Mouse (Mus musculus) kidney, embryonic 14.5 days (tissue): Measurements from ENCODE around the gene Ttc28. TPM values are rescaled to one million over a fixed set of nuclear protein-coding genes. Genes with fewer than 3 reads are reported as not detected.

Experiments
- ATAC-seq: fragments of 200-750 bp; cut with Nextera tagmentation; 2 replicates; pipeline ENCODE4 v1.8.0; 2017; ENCODE audit warnings: moderate number of reproducible peaks, mild to moderate bottlenecking, moderate TSS enrichment, moderate library complexity; ENCODE audit not compliant: low FRiP score, low TSS enrichment
- H3K27ac ChIP-seq: fragments of 300-500 bp; sonication (generic); 2 replicates; pipeline ENCODE4 v1.5.1; 2014; ENCODE audit warnings: low read depth, mild to moderate bottlenecking, low read length, moderate library complexity, mixed read lengths
- H3K27me3 ChIP-seq: fragments of 300-500 bp; sonication (generic); 2 replicates; pipeline ENCODE4 v1.6.1; 2014; ENCODE audit warnings: mild to moderate bottlenecking, low read length; ENCODE audit not compliant: control insufficient read depth, insufficient read depth
- H3K36me3 ChIP-seq: fragments of 300-500 bp; sonication (generic); 2 replicates; pipeline ENCODE4 v1.6.1; 2014; ENCODE audit warnings: low read length, mixed read lengths; ENCODE audit not compliant: control insufficient read depth, insufficient read depth
- H3K4me1 ChIP-seq: fragments of 300-500 bp; sonication (generic); 2 replicates; pipeline ENCODE4 v1.6.1; 2014; ENCODE audit warnings: low read length, mixed read lengths; ENCODE audit not compliant: control insufficient read depth, insufficient read depth
- H3K4me2 ChIP-seq: fragments of 300-500 bp; sonication (generic); replicated peaks from 2 replicates; pipeline ENCODE4 v1.6.1; 2014; ENCODE audit warnings: low read depth, mild to moderate bottlenecking, low read length
- H3K4me3 ChIP-seq: fragments of 300-500 bp; sonication (generic); 2 replicates; pipeline ENCODE4 v1.5.1; 2014; ENCODE audit warnings: mild to moderate bottlenecking, low read length
- H3K9ac ChIP-seq: fragments of 300-500 bp; sonication (generic); 2 replicates; pipeline ENCODE4 v1.6.1; 2014; ENCODE audit warnings: low read depth, mild to moderate bottlenecking, low read length, moderate library complexity
- H3K9me3 ChIP-seq: fragments of 300-500 bp; sonication (generic); 2 replicates; pipeline ENCODE4 v1.6.1; 2016; ENCODE audit warnings: low read length; ENCODE audit not compliant: control insufficient read depth
- WGBS: fragments of 180-500 bp; shearing (Covaris S2); extraction: QIAGEN DNeasy Blood & Tissue Kit; methylation state at CpG from one replicate; pipeline ENCODE4 v1.1.7; 2014; 5-methylcytosine and 5-hydroxymethylcytosine counted together
- polyA plus RNA-seq: library from polyadenylated mRNA; unstranded; fragments of >200 nt; fragmentation: Nextera tagmentation; extraction: Ambion mirVana; gene quantifications from 2 replicates; pipeline ENCODE4 v1.2.1, GENCODE M21; 2014

The Ttc28 gene
- polyA plus RNA-seq, 1 experiment from 2014 or later = 24.7 TPM

DNA sequence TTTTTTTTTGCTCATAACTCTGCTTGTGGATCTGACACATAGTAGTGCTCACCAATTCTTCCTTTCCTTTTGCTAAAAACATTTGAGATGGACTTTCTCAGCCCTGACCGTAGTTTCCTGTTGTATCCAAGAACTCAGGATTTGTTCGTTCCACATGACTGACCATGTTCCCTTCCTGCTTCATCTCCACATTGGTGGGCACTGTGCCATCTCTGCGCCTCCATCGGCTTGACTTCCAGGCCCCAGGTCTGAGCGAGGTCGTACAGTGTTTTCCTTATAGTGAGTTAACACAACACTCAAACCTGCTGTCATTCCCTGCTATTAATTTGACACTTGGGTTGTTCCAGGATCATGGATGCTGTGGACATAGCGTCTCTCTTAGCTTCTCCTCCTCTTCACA, 225.2 kb downstream of the Ttc28 start:
- Histone ChIP-seq H3K9ac (no peak overlapping the region), H3K36me3 (peaks cover 5% of the 10 kb centered on the region; the same call in 1 of the 2 replicates), H3K4me1 (peaks cover 24% of the 10 kb centered on the region), H3K4me3 (no peak overlapping the region), H3K4me2 (no peak overlapping the region), H3K27ac (no peak overlapping the region), H3K27me3 (no peaks in the 10 kb centered on the region), H3K9me3 (no peaks in the 10 kb centered on the region)
- ATAC-seq = no peak
- 53% methylated on average over 7 of the region's 7 CpGs for WGBS

DNA sequence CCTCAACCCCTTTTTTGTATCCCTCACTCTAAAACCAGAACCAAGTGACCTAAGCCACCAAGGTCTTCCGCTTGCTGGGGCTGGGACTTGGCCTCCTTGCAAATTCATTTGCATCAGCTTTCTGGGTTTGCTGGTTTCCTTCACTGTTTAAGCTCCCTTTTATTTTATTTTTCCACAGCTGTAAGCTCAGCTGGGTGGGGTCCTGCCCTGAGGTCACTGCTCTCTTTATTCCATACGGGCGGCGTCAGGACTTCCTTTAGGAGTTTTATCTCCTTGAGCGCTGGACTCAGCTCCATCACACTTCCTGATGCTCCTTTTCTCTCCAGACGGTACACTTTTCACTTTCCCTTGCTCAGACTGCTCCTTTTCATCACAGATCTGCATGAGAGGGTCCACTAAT, 231.8 kb downstream of the Ttc28 start:
- Histone ChIP-seq H3K27me3 (no peaks in the 10 kb centered on the region), H3K4me2 (no peak overlapping the region), H3K9me3 (no peaks in the 10 kb centered on the region), H3K27ac (no peak overlapping the region), H3K36me3 (no peaks in the 10 kb centered on the region; the same call in 1 of the 2 replicates), H3K9ac (no peak overlapping the region), H3K4me1 (peaks cover 35% of the 10 kb centered on the region), H3K4me3 (no peak overlapping the region)
- 42% methylated on average over 6 of the region's 6 CpGs for WGBS
- ATAC-seq = no peak

DNA sequence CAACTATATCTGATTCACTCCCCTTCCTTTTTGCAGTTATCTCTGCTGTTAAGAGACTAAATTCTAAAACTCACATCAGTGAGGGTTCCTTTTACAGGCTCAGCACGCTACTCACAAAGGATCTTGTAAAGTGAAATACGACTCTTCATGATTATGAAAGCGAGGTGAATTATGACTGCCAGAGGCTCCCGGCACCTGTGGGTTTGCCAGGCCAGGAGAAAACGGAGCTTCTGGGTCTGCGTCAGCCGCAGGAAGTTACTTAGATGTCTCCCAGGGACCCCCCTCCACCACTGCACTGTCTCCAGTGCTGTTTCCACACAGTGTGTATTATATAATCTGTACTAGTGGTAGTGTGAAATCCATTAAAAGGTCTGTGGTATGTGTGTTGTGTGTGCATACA, 233.6 kb downstream of the Ttc28 start:
- Histone ChIP-seq H3K27ac (no peak overlapping the region), H3K4me2 (no peak overlapping the region)

DNA sequence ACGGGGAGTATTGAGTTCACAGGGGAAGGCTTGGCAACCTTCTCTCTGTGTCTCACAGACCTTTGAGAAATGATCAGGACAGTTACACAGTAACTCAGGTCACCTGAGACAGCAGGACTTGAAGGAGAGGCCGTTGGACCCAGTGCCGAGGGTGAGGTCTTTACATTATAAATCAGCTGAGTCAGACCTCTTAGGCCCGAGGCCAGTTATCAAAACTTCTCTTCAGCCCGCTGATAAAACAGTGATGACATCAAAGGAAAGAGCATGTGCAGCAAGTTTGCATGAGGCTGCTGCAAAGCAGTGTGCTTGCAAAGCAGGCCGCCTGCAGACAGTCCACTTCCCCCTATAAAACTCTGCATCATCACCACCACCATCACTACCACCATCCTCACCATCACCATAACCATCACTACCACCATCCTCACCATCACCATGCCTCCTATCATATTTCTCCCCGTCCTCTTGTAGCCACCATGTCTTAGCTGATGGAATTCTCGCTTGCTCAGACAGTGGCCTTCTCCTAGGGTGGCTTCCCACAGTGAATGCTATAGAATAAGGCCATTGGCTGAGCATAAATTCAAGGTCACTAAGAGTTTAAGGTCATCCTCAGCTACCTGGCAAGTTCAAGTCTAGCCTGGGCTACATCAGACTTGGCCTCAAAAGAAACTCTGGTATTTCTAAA, 234.2 kb downstream of the Ttc28 start:
- H3K4me3 ChIP-seq = no peak overlapping the region
- no peak overlapping the region for H3K4me2 ChIP-seq
- no peak overlapping the region for H3K9ac ChIP-seq
- H3K27me3 ChIP-seq = no peaks in the 10 kb centered on the region
- H3K27ac ChIP-seq = no peak overlapping the region
- peaks cover 43% of the 10 kb centered on the region for H3K4me1 ChIP-seq
- no peak for ATAC-seq
- 37% methylated on average over 8 of the region's 8 CpGs for WGBS
- H3K9me3 ChIP-seq = no peaks in the 10 kb centered on the region
- no peaks in the 10 kb centered on the region; the same call in 1 of the 2 replicates for H3K36me3 ChIP-seq

More for the DNA sequence above, 233.6 kb downstream of the Ttc28 start:
- no peak overlapping the region for H3K4me3 ChIP-seq
- H3K9me3 ChIP-seq = no peaks in the 10 kb centered on the region
- H3K27me3 ChIP-seq = no peaks in the 10 kb centered on the region
- H3K4me1 ChIP-seq = peaks cover 43% of the 10 kb centered on the region
- no peaks in the 10 kb centered on the region; the same call in 1 of the 2 replicates for H3K36me3 ChIP-seq
- no peak overlapping the region for H3K9ac ChIP-seq
- no peak for ATAC-seq
- 26% methylated on average over 7 of the region's 7 CpGs for WGBS

DNA sequence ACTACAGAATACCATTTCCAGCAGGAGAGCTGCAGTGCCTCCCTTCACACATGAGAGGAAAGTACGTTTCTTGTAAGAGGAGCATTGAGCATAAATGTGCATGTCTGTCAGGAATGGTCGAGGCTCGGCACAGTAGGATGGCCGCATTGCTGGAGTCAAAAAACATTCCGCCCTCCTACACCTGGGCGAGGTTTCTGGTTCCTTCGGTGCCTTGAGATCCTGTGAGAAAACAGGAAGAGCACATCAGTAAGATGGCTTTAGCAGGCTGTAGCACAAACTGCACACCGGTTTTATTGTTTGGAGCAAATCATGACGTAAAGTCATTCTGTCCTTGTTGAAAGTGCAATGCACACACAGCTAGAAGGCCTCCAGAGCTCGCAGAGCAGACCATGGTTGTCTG, 235.0 kb downstream of the Ttc28 start:
- no peak overlapping the region for H3K4me3 ChIP-seq
- H3K27ac ChIP-seq = peak overlapping the region; percentile 30; the same call in 1 of the 2 replicates
- no peaks in the 10 kb centered on the region; the same call in 1 of the 2 replicates for H3K36me3 ChIP-seq
- no peak overlapping the region for H3K9ac ChIP-seq
- 49% methylated on average over 10 of the region's 10 CpGs for WGBS
- ATAC-seq = no peak
- no peaks in the 10 kb centered on the region for H3K27me3 ChIP-seq
- no peaks in the 10 kb centered on the region for H3K9me3 ChIP-seq
- H3K4me2 ChIP-seq = no peak overlapping the region
- H3K4me1 ChIP-seq = peaks cover 43% of the 10 kb centered on the region

DNA sequence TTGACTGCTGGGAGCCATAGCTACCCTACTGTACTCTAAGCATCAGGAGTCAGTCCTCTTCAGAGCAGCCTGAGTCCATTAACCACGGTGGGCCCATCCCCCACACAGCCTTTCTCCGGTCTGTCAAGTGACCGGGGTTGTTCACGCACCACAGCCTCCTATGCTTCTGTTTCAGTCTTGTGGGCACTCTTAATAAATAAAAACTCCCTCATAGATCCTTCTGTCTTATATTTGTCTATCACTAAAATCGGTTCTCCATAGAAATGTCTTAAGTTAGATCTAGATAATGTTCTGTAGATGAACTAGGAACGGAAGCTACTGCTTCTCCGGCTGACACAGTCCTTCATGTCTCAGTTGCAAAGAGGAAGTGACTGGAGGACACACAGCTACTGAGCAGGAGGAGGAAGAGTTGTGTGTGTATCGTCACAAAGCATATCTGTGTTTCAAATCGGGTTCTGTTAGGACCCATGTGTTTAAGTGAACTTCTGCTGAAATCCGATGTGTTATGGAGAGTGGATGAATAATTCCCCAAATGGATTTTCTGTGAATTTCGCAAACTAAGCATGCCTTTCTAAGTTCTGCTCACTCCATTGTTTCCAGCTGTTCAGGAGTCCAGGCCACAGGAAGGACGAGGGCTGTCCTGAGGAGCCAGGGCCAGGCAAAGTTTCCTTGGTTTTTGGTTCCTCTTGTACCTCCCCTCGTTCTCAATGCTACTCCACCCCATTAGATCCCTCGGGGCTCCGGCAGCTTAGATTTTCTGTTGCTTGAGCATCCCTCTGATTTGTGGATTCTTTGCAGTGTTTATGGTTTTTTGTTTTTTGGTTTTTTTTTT, 236.1 kb downstream of the Ttc28 start:
- H3K9me3 ChIP-seq = no peaks in the 10 kb centered on the region
- no peaks in the 10 kb centered on the region; the same call in 1 of the 2 replicates for H3K36me3 ChIP-seq
- peaks cover 47% of the 10 kb centered on the region for H3K4me1 ChIP-seq
- ATAC-seq = peak; percentile 74
- no peaks in the 10 kb centered on the region for H3K27me3 ChIP-seq
- WGBS = 42% methylated on average over 15 of the region's 15 CpGs
- H3K4me2 ChIP-seq = no peak overlapping the region; the same call in 1 of the 2 replicates
- no peak overlapping the region for H3K9ac ChIP-seq
- H3K27ac ChIP-seq = peak overlapping the region; percentile 80
- no peak overlapping the region for H3K4me3 ChIP-seq

DNA sequence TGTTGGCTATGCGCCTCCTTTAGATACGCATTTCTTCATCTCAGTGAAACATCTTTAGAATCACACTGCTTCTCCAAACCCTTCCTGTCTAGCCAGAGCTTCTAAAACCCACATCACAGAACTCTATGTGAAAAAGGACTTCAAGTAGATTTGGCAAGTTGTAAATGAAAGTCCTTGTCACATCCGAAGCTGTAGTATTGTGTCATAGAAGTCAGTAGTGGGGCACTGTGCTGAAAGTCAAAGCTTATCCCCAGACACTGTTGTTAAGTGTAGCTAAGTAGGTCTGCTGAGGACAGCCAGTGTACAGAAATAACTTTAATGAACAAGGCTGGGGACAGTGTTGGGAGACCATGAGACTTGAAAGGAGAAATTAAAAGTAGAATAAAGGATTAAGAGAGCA, 240.2 kb downstream of the Ttc28 start:
- H3K9me3 ChIP-seq = no peaks in the 10 kb centered on the region
- no peak overlapping the region for H3K9ac ChIP-seq
- no peak for ATAC-seq
- H3K27ac ChIP-seq = peak overlapping the region; percentile 55; the same call in 1 of the 2 replicates
- 88% methylated on average over 3 of the region's 3 CpGs for WGBS
- no peak overlapping the region for H3K4me3 ChIP-seq
- no peaks in the 10 kb centered on the region for H3K27me3 ChIP-seq
- H3K4me1 ChIP-seq = peaks cover 31% of the 10 kb centered on the region
- H3K4me2 ChIP-seq = no peak overlapping the region
- no peaks in the 10 kb centered on the region for H3K36me3 ChIP-seq

DNA sequence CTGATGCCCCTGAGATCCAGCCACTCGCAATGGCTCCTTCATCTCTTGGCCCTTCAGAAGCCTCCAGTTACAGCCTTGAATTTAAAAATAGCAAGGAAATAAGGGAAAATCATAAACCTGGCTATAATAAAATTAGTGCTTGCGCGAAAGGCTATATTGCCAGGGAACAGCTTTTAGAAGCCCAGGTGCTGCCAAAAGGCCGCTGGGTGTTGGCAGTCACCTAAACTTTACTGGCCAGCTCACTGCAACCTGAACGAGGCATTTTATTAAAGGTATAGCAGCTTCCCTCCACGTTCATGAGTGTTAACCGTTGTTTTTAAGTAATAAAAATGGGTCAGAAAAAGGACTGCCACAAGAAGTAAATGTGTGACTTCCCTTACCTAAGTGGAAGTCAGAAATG, 240.7 kb downstream of the Ttc28 start:
- no peaks in the 10 kb centered on the region for H3K36me3 ChIP-seq
- H3K9ac ChIP-seq = no peak overlapping the region
- no peak overlapping the region for H3K4me3 ChIP-seq
- H3K9me3 ChIP-seq = no peaks in the 10 kb centered on the region
- H3K4me2 ChIP-seq = no peak overlapping the region
- no peaks in the 10 kb centered on the region for H3K27me3 ChIP-seq
- 65% methylated on average over 7 of the region's 7 CpGs for WGBS
- peaks cover 26% of the 10 kb centered on the region for H3K4me1 ChIP-seq
- ATAC-seq = no peak
- peak overlapping the region; percentile 55; the same call in 1 of the 2 replicates for H3K27ac ChIP-seq
